Mouse (Mus musculus): Measurements from ENCODE around the gene Calml4. TPM values are rescaled to one million over a fixed set of nuclear protein-coding genes. Genes with fewer than 3 reads are reported as not detected.

Gene Calml4
- 3.6 and 12.6 TPM in 2 replicates for polyA plus RNA-seq (2011; ENCODE audit: insufficient read depth, insufficient read length, low replicate concordance, missing spikeins)

DNA sequence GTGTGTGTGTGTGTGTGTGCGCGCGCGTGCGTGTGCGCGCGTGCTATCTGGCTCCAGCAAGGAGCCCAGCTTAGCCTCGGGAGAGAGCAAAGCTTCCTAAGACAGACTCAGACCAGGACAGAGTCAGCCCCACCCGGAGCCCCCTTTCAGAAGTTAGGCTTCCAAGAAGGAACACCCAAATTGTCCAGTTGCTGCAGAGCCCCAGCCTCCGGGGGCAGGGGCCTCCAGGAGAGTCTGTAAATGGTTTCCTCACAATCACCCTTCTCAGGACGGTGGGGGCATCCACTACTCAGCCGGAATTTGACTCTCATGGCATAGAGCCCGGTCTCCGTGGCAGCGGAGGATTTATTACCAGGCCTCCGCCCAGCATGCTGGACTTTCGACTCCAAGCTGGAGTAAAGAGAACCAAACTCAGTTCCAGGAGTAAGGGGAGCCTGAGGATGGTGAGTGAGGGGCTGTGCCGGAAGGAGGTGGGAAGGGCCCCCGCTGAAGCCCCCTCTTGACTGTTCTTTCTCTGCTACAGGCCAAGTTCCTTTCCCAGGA lies at the start of gene Calml4:
TSS of gene Calml4 (plus strand) at position 362 of the 543 bp plus-strand sequence.
- WGBS, result 22% methylated on average over 20 of the region's 20 CpGs
- Histone ChIP-seq H3K27ac (ENCODE audit: control insufficient read depth, insufficient read depth, low read depth, low read length, poor library complexity) (no peak within 1 kb of the TSS), H3K4me3 (replicated peaks; ENCODE audit: control insufficient read depth, low read depth, low read length) (no peak within 1 kb of the TSS)

DNA sequence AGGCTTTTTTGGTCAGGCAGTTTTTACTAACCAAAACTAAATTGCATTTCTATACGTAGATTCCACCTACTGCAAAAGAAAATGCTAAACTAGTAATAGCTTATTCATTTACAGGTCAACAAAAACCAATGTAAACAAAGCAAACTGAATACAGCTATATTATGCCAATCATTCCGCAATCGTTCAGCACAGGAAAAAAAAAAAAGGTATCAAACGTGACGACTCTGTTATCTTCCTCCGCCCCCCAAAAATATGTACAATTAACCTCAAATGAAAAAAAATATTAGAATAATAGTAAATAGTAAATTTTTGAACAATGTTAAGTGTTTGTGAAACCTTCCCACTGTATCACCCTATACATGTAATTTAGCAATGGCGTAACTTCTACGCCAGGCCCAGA lies 47.8 kb upstream of the Calml4 start:
- Histone ChIP-seq H3K27ac (ENCODE audit: control insufficient read depth, insufficient read depth, low read depth, low read length, poor library complexity) (no peak overlapping the region), H3K4me3 (replicated peaks; ENCODE audit: control insufficient read depth, low read depth, low read length) (peak overlapping the region; percentile 82), H3K4me1 (ENCODE audit: control insufficient read depth, insufficient read depth, low read length) (no peaks in the 10 kb centered on the region; the same call in 1 of the 2 replicates)
- TF ChIP-seq CTCF (IDR thresholded peaks at IDR 0.05; ENCODE audit: control insufficient read depth, insufficient read depth, low read length) (no peak), POLR2A (IDR thresholded peaks at IDR 0.05; ENCODE audit: borderline replicate concordance, control insufficient read depth, low read depth, low read length) (no peak)
- WGBS, result 32% methylated on average over 8 of the region's 8 CpGs

More for the DNA sequence above, at the start of gene Calml4:
- TF ChIP-seq CTCF (IDR thresholded peaks at IDR 0.05; ENCODE audit: control insufficient read depth, insufficient read depth, low read length) (no peak), POLR2A (IDR thresholded peaks at IDR 0.05; ENCODE audit: borderline replicate concordance, control insufficient read depth, low read depth, low read length) (no peak)
- no peaks in the 10 kb centered on the region for H3K4me1 ChIP-seq (ENCODE audit: control insufficient read depth, insufficient read depth, low read length)

DNA sequence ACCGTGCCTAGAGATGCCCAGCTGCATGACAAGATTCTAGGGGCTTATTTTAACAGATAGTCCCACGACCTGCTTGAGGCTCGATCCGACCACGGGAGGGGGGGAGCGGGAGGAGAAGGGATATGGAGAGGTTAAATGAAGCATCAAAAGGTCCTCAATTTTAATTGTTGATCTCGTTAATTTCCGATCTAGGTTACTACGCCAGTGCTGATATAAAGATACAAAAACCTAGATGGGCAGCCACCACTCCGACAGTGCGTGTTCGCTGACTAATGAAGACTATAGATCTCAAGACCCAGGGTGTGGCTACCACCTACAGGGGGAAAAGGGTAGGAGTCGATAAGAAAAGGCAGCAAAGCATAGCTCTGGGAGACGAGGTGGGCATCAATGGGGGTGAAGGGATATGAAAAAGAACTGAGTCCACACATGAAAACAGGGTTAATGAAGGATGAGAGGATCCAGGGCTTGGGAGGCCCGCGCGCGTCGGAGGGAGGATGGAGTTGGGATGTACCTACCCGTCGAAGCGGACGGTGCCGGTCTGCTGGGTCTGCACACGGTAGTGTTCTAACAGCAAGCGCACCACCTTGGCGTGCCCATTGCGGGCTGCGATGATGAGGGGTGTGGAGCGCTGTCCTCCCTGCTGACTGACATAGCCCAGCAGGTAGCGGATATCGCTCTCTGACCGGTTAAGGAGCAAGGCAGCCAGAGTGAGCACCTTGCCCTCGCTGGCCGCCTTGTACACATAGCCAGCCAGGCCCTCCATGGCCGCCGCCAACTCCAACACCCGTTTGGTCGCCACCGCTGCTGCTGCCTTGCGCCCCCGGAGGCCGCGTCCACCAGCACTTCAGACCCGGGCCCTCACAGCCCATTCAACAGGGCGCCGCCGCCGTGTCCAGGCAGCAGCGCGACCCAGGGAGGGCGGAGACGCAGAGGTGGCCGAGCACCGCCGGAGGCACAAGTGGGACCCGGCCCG lies 47.1 kb upstream of the Calml4 start:
- under 1% methylated on average over 58 of the region's 58 CpGs for WGBS
- no peaks in the 10 kb centered on the region; the same call in 1 of the 2 replicates for H3K4me1 ChIP-seq (ENCODE audit: control insufficient read depth, insufficient read depth, low read length)
- H3K27ac ChIP-seq (ENCODE audit: control insufficient read depth, insufficient read depth, low read depth, low read length, poor library complexity), result peak overlapping the region; percentile 94
- TF ChIP-seq CTCF (IDR thresholded peaks at IDR 0.05; ENCODE audit: control insufficient read depth, insufficient read depth, low read length) (no peak; the same call in 1 of the 2 replicates), POLR2A (IDR thresholded peaks at IDR 0.05; ENCODE audit: borderline replicate concordance, control insufficient read depth, low read depth, low read length) (peak; percentile 53; the same call in 1 of the 2 replicates)
- peak overlapping the region; percentile 82 for H3K4me3 ChIP-seq (replicated peaks; ENCODE audit: control insufficient read depth, low read depth, low read length)

DNA sequence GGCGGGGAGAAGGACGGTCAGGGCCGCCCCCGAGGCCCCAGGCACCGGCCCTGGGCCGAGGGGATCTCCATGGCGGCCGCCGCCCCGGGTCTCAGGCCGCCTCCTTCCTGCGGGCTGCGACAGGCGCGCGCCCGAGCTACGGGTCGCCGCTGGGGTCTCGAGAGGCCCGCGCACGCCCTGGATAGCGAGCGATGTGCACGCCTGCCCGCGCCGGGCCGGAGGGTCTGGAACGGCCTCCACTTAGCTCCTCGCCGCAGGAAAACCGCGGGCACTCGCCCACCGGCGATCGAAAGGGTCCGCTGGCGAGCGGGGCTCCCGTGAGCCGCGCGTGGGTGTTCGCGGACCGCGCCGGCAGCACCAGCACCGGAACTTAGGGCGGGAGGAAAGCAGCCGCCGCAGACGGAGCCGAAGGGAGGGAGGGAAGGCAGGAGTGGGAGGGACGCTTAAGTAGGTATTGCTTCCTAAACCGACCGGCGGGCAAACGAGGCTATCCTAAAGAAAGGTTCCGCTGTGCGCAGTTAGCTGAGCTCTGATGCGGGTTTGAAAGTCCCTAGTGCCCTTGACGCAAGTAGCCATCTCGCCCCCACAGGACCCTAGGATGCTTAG lies 46.3 kb upstream of the Calml4 start, which contains the start of gene Fem1b:
TSS of gene Fem1b (minus strand) at position 419 of the 606 bp plus-strand sequence.
- Histone ChIP-seq H3K27ac (ENCODE audit: control insufficient read depth, insufficient read depth, low read depth, low read length, poor library complexity) (peak within 1 kb of the TSS; percentile 94), H3K4me3 (replicated peaks; ENCODE audit: control insufficient read depth, low read depth, low read length) (peak within 1 kb of the TSS; percentile 82), H3K4me1 (ENCODE audit: control insufficient read depth, insufficient read depth, low read length) (no peaks in the 10 kb centered on the region; the same call in 1 of the 2 replicates)
- WGBS, result under 1% methylated on average over 67 of the region's 68 CpGs
- TF ChIP-seq POLR2A (IDR thresholded peaks at IDR 0.05; ENCODE audit: borderline replicate concordance, control insufficient read depth, low read depth, low read length) (peak; percentile 79; the same call in 1 of the 2 replicates), CTCF (IDR thresholded peaks at IDR 0.05; ENCODE audit: control insufficient read depth, insufficient read depth, low read length) (no peak; the same call in 1 of the 2 replicates)

DNA sequence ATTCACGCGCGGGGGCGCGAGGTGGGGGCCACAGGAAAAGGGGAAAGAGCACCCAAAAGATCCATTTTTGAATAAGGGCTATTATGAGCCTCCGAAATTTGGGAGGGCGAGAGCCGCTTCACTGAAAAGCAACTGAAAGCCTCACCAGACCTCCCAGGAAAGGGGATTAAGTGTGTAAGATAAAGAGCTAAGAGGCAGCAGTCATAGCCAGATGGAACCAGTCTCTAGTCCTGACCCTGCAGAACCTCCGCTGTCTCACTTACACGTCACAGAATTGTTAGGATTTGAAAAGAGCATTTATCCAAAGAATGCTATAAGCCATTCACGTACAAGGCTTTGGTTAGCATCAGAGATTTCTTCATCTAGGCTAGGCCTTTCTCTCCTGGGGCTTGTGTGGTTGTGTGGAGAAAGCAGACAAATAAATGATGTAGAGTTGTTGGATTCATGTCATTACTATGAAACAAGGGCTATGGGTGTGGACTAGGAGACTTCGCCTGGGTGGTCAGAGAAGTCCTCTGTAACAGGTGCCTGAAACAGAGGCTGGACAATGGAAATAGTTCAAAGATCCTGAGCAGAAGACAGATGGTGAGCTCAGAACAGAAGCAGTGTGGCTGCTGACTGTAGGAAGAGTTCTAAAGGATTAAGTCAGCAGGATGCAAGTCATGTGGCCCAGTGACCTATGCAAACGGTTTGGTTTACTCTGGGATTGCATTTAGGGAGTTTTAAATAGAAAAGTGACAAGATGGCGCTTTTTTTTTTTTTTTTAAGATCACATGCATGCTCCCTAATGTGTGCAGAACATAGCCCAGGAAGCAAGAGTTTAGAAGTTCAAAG lies 45.4 kb upstream of the Calml4 start:
- 34% methylated on average over 14 of the region's 14 CpGs for WGBS
- Histone ChIP-seq H3K27ac (ENCODE audit: control insufficient read depth, insufficient read depth, low read depth, low read length, poor library complexity) (peak overlapping the region; percentile 94), H3K4me1 (ENCODE audit: control insufficient read depth, insufficient read depth, low read length) (no peaks in the 10 kb centered on the region; the same call in 1 of the 2 replicates), H3K4me3 (replicated peaks; ENCODE audit: control insufficient read depth, low read depth, low read length) (peak overlapping the region; percentile 82)
- TF ChIP-seq CTCF (IDR thresholded peaks at IDR 0.05; ENCODE audit: control insufficient read depth, insufficient read depth, low read length) (no peak), POLR2A (IDR thresholded peaks at IDR 0.05; ENCODE audit: borderline replicate concordance, control insufficient read depth, low read depth, low read length) (no peak)

DNA sequence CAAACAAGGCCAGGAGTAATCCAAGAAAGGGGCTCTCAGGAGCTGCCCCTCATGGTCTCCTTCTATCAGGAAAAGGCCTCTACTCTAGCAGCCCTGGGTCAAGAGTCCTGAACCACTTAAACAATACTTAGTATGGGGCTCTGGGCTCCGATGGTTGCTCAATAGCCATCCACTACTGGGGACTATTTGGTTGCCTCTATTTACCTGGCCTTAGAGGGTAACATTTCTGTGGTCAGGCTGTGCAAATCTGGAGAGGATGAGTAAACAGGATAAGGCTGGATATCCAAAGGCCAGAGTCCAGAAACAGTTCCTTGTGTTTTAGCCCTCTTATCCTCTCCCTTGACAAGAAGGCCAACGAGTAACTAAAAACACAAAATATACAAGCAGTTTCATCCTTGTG lies 43.1 kb upstream of the Calml4 start:
- Histone ChIP-seq H3K27ac (ENCODE audit: control insufficient read depth, insufficient read depth, low read depth, low read length, poor library complexity) (no peak overlapping the region), H3K4me1 (ENCODE audit: control insufficient read depth, insufficient read depth, low read length) (no peaks in the 10 kb centered on the region), H3K4me3 (replicated peaks; ENCODE audit: control insufficient read depth, low read depth, low read length) (no peak overlapping the region)
- WGBS, result 79% methylated on average over 2 of the region's 2 CpGs
- TF ChIP-seq POLR2A (IDR thresholded peaks at IDR 0.05; ENCODE audit: borderline replicate concordance, control insufficient read depth, low read depth, low read length), result no peak
- TF ChIP-seq CTCF (IDR thresholded peaks at IDR 0.05; ENCODE audit: control insufficient read depth, insufficient read depth, low read length), result no peak

DNA sequence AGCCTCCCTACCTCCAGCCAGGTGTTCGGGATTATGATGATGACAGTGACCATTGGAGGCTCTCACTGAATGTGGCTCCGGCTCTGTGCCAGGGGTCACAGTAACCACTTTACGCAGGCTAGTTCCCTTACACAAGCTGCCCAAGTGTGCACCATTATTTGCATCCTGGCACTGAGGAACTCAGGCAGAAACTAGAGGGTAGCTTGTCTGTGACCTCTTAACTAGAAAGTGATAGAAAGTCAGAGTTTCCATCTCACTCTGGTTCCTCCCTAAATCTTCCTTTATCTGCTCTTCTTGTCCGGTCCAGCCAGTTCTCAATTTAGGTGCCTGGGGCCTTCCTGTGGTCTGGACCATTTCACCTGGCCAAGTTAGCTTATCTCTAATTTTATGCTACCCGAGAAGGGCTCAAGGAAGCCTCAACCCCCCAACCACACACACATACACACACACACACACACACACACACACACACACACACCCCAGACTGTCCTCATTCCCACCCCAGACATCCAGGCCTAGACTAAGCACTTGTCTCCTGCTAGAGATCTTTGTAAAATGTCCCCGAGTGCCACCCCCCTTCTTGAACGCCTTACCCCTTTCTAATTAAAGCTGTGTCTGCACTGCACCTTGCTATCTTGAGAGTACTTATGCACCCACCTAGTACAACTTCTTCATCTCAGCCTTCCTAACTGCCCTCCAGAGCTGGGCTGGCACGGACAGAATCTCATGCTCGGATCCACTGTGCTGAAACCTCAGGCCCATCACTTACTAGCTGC lies 41.4 kb upstream of the Calml4 start:
- no peaks in the 10 kb centered on the region for H3K4me1 ChIP-seq (ENCODE audit: control insufficient read depth, insufficient read depth, low read length)
- H3K27ac ChIP-seq (ENCODE audit: control insufficient read depth, insufficient read depth, low read depth, low read length, poor library complexity), result no peak overlapping the region
- H3K4me3 ChIP-seq (replicated peaks; ENCODE audit: control insufficient read depth, low read depth, low read length), result no peak overlapping the region
- WGBS, result 73% methylated on average over 9 of the region's 9 CpGs
- TF ChIP-seq POLR2A (IDR thresholded peaks at IDR 0.05; ENCODE audit: borderline replicate concordance, control insufficient read depth, low read depth, low read length), result no peak
- TF ChIP-seq CTCF (IDR thresholded peaks at IDR 0.05; ENCODE audit: control insufficient read depth, insufficient read depth, low read length), result no peak

Measured in bone marrow, adult 2 months (tissue).